Mouse (Mus musculus) ES-Bruce4 (cell line): Measurements from ENCODE around the gene 2510009E07Rik.

ENCODE experiments used
- CTCF ChIP-seq: IDR thresholded peaks from one replicate; pipeline ENCODE4 v1.8.1; 2011; ENCODE audit warnings: low read depth, low read length
- EP300 ChIP-seq: IDR thresholded peaks from 2 replicates; pipeline ENCODE4 v1.6.1; 2011; ENCODE audit warnings: low read depth, low read length; ENCODE audit not compliant: insufficient read depth
- POLR2A ChIP-seq: IDR thresholded peaks from one replicate; pipeline ENCODE4 v1.8.1; 2011; ENCODE audit warnings: low read length; ENCODE audit not compliant: insufficient read depth

DNA sequence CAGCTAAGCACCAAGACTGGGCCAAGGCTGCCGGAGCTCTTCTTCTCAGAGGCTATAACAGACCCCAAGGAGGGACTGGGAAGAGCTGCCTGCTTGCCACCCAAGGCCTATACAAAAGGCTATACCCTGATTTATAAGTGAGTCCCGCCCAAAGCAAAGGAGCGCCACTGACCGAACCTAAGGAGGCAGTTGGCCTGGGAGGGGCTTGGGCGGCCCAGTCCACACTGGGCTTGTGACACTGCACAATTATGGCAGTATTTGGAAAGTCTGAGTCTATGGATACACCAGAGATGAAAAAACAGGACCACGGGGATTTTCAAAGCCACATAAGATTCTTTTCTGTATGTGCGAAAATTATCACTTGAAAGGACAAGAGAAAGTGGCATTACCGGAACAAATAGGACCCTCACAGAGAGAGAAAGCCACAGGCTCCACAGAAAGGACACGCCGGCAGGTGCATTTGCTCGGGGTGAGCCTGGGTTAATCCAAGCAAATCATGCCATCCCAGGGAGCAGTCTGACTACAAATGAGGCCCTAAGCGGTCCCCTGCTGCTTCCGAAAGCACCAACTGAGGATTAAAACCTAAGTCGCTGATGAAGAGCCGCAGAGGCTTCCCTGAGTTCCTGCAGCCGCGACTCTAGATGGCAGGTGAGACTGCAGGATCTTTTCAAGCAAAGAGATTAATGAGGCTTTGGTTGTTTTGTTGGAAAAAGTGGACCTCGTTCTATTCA lies 29.7 kb downstream of the 2510009E07Rik start:
- TF ChIP-seq CTCF, result no peak
- TF ChIP-seq POLR2A, result no peak
- TF ChIP-seq EP300, result no peak
